Mouse (Mus musculus) kidney, adult 18-20 months (tissue): ENCODE data around the gene Pon1.

ENCODE experiments used
- DNase-seq: peaks from one replicate; pipeline ENCODE4 v3.0.0; 2021

The Pon1 gene

DNA sequence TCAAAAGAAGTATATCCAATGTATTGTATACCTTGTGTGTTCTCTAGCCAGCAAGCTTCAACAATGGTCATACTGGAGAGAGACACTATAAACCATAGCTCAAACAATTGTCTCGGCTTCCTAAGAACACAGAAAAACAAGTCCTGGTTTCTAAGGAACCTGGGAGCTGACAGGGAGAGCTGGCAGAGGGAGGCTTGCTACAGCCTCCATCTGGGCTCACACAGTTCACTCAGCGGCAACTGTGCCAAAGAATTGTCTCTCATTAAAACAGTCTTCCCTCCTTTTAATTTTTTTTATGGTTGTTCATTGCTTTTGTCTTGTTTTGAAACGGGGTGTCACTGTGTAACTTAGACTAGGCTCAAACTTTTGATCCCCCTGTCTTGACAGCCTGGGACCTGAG, 73.5 kb downstream of the Pon1 start:
- no peak for DNase-seq

- no peak for DNase-seq
These were observed 74.4 kb downstream of the Pon1 start for GRCm38 (mm10) chr6:5119181-5119910.
